In genomic region chr2:146140711-146141110, GRCm38 (mm10) we compare ENCODE assay signal across 26 mouse cellular contexts.
"Had no signal": no experiment of that assay in that cellular context is flagged by ENCODE, and none has a peak within 500 bp of the region (broad histone marks: within the 10 kb centered on the region; RNA-seq: fewer than 3 reads in every experiment).

No protein-coding gene starts in this region.

- H3K27me3 ChIP-seq: heart, embryonic 12.5 days; hindbrain, embryonic 12.5 days; intestine, embryonic 15.5 days; limb, embryonic 12.5 days; liver, embryonic 13.5 days; liver, embryonic 15.5 days had no signal

- H3K4me2 ChIP-seq: heart, embryonic 12.5 days; hindbrain, embryonic 12.5 days; hindbrain, embryonic 14.5 days; intestine, embryonic 15.5 days; limb, embryonic 12.5 days; liver, embryonic 11.5 days; liver, embryonic 13.5 days; liver, embryonic 15.5 days had no signal

- ATAC-seq: hindbrain, embryonic 16.5 days; inflammation-experienced regulatory T-cells, adult 6 months; intestine, embryonic 15.5 days; intestine, postnatal 0 days had no signal

- H3K4me3 ChIP-seq: gastrocnemius, adult 2 months; heart, embryonic 12.5 days; hindbrain, embryonic 10.5 days; hindbrain, embryonic 12.5 days; intestine, embryonic 15.5 days; layer of hippocampus, adult 2 months; left cerebral cortex, adult 2 months; limb, embryonic 10.5 days; limb, embryonic 12.5 days; liver, embryonic 13.5 days; liver, embryonic 15.5 days had no signal

- H3K36me3 ChIP-seq: heart, embryonic 12.5 days; hindbrain, embryonic 10.5 days; hindbrain, embryonic 12.5 days; intestine, embryonic 15.5 days; limb, embryonic 10.5 days; limb, embryonic 12.5 days; liver, embryonic 13.5 days; liver, embryonic 15.5 days had no signal

- H3K4me1 ChIP-seq: heart, embryonic 12.5 days; hindbrain, embryonic 10.5 days; hindbrain, embryonic 12.5 days; intestine, embryonic 15.5 days; limb, embryonic 10.5 days; limb, embryonic 12.5 days; liver, embryonic 13.5 days; liver, embryonic 15.5 days had no signal

- H3K9ac ChIP-seq: heart, embryonic 12.5 days; hindbrain, embryonic 12.5 days; hindbrain, embryonic 14.5 days; intestine, embryonic 15.5 days; limb, embryonic 12.5 days; liver, embryonic 13.5 days; liver, embryonic 15.5 days had no signal

- H3K27ac ChIP-seq: gastrocnemius, adult 2 months; hindbrain, embryonic 10.5 days; hindbrain, embryonic 12.5 days; hindbrain, embryonic 14.5 days; intestine, embryonic 15.5 days; layer of hippocampus, adult 2 months; left cerebral cortex, adult 2 months; limb, embryonic 10.5 days; limb, embryonic 12.5 days; liver, embryonic 13.5 days; liver, embryonic 15.5 days had no signal

- DNase-seq: gastrocnemius, adult 2 months; gastrocnemius, postnatal 10 days; gastrocnemius, postnatal 25 days; heart, postnatal 10 days; heart, postnatal 4 days; kidney, adult 18-20 months; kidney, adult 8-10 months; kidney, postnatal 10 days; kidney, postnatal 25 days; kidney, postnatal 4 days; liver; liver, embryonic 13.5 days had no signal

- H3K9me3 ChIP-seq: heart, embryonic 12.5 days; intestine, embryonic 15.5 days; limb, embryonic 10.5 days; limb, embryonic 12.5 days; liver, embryonic 13.5 days; liver, embryonic 15.5 days had no signal
